Mouse (Mus musculus): ENCODE results near the gene Gm20219.
A peak's percentile ranks its signal among the peaks of the same experiment; 100 is the strongest.

The Gm20219 gene

DNA sequence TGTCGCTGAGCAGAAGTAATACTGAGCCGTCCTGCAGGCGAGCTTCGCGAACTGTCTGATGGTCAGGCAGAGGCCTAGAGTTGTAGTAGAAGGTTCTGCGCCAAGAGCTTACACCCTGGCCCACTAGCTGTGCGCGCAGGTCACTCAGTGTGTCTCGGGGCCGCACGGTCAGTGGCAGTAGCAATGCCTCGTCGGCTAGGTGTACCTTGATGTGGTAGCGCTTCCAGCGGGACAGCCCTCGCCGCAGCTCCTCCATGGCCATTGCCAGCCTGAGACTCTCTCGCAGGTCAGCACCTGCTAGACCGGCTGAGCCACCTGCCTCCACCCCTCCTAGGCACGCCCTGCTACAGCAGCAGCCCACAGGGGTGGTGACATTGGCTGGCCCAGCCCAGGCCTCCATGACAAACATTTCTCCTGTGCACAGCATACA is at the start of gene Gm20219:
Gm20219 (minus strand) TSS at position 266 of the 430 bp plus-strand sequence.
- DNase-seq (ENCODE audit: low spot score in 2 of 2): no peak

DNA sequence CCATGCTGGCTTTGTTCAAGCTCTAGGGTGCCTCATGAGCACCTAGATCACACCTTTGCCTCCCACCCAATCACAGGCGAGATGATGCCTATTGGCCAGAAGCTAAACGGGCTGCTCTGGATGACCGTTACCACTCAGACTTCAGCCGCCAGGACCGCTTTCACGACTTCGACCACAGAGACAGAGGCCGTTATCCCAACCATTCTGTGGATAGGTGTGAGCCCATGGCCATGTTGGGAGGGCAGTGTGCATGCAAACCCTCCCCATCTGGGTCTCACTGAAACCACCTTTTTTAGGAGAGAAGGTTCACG is 49.8 kb upstream of the Gm20219 start:
- no peak for DNase-seq (ENCODE audit: low spot score in 2 of 2)

DNA sequence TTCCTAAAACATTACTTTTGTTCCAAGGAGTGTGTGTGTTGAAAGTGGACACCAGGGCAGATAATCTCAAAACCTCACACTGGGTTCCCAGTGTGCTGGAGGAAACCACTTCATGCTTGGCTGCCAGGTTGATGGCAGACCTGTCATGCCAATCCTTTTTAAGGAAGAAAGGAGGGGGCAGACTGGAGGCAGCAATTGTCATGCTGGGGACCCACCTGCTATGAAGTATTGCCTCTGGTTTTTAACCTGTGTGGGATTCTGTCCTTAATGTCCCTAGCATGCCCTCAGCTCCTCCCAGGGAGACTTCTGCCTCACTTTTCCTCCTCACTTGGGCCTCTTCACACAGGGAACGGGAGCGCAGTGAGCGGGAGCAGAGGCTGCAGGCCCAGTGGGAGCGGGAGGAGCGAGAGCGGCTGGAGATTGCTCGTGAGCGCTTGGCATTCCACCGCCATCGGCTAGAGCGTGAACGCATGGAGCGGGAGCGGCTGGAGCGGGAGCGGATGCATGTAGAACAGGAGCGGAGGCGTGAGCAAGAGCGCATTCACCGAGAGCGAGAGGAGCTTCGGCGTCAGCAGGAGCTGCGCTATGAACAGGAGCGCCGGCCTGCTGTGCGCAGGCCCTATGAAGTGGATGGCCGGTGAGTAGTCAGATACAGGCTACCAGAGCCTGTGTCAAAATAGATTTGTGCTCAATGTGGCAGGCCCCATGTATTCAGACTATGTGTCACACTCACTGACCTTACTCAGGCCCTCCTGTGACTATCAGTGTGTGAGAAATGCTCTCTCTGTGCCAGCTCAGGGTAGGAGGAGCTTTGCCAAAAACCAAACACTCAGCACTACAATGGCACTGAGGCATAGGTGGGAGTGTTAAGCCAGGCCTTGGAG is 49.2 kb upstream of the Gm20219 start:
- DNase-seq (ENCODE audit: low spot score in 2 of 2): no peak

DNA sequence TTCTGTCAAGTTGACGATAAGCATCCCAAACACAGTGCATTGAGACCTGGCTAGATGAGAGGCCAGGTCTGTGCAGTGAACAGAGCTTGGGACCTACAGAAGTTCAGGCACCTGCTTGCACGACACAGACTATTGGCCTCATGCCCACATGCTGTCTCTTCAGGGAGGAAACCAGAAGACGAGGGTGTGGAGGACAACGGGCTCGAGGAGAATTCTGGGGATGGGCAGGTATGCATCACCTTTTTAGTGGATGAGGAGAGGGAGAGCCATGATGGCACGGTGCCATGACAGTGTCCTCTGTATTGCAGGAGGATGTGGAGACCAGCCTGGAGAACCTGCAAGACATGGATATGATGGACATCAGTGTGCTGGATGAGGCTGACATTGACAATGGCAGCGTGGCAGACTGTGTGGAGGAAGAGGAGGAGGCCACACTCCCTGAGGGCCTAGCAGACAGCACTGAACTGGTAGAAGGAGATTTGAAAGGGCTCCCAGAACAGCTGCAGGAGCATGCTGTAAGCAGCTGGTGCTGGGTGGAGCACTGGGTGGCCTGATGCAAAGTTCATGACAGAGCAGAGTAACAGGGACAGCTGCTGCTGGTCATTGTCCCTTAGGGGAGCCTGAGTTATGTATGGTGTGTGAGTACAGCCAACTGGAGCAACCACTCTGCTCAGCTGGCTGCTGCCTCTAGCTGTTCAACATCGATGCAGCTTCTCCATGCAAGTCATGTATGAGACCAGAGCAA is 39.5 kb upstream of the Gm20219 start:
- DNase-seq (ENCODE audit: low spot score in 2 of 2): no peak

DNA sequence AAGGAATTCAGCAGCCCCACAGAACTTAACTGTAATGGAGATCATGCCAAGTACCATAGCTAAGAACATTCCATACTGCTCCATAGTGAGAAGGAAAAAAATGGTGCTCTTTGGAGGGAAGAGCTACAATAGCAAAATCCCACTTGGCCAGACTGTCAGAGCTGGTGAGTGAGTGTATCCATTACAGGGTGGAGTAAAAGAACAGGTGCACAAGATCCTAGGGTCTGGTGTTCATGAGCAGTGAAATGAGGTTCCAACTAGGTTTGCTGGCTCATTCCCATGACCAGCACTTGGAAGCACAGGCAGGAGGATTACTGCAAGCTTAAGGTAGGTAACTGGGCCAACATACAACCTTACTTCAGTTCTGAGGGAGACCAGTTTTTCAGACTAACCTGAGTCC is 38.4 kb upstream of the Gm20219 start:
- DNase-seq (ENCODE audit: low spot score in 2 of 2): no peak

DNA sequence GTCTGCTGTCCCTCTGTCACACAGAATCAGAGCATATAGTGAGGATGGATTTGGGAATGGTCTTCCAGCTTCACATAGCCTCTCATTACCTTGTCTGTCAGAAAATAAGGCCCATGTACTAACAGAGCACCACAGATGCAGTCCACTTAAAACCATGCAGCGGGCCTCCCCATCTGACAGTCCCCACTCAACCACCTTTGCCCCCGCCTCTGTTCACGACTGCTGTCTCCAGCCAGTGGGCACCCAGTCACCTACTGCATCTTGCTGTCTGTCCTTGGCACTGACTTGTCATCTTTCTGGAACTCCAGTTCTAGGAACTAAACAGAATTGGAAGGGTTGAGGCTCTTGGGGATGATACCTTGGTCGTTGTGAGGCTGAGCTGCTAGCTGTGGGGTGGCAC is 34.7 kb upstream of the Gm20219 start:
- no peak for DNase-seq (ENCODE audit: low spot score in 2 of 2)

DNA sequence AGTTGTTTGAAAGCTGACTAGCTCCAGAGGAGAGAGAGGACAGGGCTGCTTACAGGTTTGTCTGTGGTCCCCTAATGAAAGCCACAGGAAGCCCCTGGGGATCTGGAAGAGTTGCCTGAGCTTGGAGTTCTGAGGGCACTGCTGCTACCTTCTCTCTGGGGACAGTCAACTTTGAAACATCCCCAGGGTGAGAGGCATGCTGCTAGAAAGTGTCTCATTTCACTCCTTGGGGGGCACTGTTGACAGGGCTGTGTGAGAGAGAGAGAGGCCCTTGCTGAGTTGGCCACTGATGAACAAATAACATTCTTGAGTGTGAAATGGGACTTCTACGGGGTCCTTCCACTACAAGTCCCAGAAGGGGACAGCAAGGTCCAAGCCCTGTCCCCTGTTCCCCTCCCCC is 33.6 kb upstream of the Gm20219 start:
- no peak for DNase-seq (ENCODE audit: low spot score in 2 of 2)

DNA sequence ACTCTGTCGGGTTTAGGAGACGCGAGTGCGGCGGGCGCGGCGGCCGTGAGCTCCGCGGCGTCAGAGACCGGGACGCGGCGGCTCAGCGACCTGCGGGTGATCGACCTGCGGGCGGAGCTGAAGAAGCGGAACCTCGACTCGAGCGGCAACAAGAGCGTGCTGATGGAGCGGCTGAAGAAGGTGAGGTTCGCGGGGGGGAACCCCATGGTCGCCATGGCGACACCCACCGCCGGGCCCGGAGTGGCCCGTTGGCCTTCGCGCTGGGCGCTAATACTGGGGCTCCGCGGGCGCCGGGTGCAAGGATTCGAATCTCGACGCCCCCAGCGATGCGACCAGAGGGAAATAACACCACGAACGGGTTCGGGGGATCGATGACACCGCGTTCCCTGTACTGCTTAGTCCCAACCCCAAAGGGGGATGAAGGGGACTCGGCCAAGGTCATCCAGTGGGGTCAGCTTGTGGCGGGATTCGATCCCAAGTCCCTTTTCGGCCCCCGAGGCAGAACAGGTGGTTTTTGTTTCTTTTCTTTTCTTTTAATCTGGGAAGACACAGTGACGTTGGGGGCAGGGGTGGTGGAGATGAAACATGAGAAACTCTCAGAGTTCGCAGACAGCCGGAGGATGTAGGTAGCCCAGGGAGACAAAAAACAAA is 31.1 kb upstream of the Gm20219 start:
- peak; percentile 62 to 85 for DNase-seq (ENCODE audit: low spot score in 2 of 2)

DNA sequence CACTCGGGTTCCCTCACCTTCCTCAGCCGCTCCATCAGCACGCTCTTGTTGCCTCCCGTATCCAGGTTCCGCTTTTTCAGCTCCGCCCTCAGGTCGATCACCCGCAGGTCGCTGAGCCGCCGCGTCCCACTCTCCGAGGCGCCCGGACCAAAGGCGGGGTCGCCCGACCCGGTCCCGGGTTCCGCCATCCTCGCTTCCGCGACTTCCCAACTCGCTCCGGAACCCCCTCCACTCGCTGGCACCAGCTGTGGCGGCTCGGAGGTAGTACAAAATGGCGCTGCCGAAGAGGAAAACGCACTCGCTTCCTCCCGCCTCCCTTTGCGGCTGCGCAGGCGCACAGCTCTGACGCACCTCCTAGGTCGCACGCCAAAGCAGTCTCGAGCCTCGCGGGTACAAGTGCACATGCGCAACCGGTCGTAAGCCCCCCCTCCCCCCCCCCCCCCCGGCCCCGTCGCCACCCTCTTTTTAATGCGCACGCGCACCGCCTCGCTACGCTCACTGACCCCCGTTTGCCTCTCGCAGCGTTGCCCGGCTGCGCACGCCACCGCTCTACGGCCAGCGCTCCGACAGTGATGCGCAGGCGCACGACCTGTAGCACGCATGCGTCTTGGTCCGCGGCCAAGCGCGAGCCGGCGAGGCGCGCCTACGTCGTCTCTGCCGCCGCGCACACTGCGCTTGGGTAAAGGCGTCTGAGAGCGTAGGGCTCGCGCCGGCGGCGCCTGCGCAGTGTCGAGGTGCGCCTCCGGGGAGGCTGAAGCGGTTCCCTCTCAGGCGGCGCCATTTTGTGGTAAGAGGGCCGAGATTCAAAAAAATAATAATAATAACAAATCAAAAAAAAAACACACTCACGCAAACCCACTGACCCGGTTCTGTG is 30.3 kb upstream of the Gm20219 start, which contains the start of the genes Safb2 and Safb:
Safb2 (minus strand) TSS at position 329 of the 874 bp plus-strand sequence.
Safb (plus strand) TSS at position 569 of the 874 bp plus-strand sequence.
- peak; percentile 99 for DNase-seq (ENCODE audit: low spot score in 2 of 2)

DNA sequence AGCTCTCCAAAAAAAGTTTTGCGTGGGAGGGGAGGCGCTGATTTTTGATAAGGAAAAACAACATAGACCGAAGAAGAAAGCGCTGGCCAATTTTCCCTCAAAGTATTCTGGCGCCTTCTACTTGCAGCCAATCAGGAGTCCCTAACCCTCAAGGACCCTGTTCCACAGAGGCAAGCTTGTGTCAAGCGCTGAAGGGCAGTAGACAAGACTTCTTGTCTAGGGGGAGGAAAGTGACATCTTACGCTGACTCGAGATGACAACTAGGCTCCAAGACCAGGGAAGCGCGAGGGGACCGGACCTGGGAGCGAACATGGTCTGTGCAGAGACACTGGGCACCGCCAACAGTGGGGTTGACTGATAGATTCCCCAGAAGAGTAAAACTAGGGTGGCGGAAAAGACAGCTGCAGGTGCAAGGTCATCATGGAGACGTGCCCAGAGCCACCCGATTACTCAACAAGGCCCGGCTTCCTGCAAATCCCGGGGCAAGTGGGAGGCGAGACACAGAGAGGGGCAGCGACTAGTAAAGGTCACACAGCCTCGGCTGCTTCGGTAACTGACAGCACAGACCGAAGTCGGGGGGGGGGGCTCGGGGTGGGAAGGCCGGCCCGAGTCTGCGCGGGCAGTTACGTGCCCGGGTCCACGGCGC is 29.5 kb upstream of the Gm20219 start:
- DNase-seq (ENCODE audit: low spot score in 2 of 2): peak; percentile 54 to 75

DNA sequence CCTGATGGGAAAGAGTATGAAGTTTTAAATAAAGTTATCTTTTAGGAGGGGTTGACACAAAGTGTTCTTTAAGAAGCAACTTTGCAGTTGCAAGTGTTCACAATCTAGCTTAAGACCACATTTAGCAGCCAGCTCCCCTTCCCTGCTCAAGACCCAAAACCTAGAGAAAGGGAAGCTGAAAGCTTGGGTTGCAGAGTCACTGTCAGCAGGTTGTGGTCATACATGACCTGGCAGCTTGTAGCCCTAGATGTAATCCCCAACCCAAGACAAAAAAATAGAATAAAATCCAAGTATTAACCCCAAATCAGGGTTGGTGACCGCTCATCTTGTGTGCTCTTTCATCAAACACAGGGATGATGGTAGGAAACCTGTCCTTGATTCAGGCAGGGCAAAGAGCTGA is 28.9 kb upstream of the Gm20219 start:
- no peak for DNase-seq (ENCODE audit: low spot score in 2 of 2)

DNA sequence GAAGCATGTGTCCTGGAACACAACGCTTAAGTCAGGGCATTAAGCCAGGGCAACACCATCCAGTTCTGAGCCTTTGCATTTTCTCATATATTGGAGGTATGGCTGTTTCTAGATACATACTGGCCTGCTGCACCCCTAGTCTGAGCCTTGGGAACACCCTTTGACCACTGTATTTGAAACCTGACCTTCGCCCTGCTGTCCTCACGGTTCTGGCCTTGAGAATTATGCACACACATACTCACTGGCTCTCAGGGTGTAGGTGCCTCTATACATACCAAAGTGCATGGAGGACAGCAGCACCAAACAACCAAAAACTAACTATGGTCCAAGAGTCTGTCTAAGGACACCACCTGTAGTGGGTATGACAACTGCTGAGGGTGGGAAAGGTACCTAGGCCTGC is 18.8 kb upstream of the Gm20219 start:
- DNase-seq (ENCODE audit: low spot score in 2 of 2): no peak

DNA sequence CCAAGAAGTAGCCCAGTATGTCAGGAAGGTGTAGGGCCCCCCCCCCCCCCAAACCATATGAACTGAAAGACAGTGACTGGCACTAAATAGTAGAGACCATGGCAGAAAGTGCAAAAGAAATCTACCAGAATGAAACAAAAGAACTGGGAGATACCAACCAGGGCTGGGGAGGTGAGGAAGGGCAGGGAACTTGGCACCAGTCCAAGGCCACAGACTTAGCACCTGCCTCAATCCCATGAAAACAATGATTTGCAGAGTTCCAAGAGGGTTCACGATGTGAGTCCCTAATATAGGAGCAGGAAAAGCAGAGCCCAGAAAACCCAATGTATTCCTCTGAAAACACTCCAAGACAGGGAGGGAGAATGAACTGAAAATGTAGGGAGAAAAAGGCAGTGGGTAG is 18.0 kb upstream of the Gm20219 start:
- DNase-seq (ENCODE audit: low spot score in 2 of 2): no peak

DNA sequence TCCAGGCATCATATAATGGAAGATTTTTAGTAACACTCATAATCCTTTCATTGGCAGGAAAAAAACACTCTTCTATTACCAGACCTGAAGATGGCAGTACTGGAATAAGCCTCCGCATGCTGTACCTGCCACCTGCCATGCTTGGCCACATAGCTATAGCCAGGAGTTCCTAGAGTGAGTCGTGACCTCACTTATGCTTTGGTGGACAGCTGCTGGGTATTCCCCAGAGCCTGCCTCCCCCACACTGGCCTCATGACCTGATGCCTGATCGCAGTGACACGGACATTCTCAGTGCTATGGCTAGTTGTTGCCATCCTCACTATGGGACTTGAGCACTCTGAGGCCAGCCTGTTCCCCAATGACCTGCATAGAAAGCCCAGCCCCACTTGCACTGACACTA is 16.1 kb upstream of the Gm20219 start:
- DNase-seq (ENCODE audit: low spot score in 2 of 2): no peak

DNA sequence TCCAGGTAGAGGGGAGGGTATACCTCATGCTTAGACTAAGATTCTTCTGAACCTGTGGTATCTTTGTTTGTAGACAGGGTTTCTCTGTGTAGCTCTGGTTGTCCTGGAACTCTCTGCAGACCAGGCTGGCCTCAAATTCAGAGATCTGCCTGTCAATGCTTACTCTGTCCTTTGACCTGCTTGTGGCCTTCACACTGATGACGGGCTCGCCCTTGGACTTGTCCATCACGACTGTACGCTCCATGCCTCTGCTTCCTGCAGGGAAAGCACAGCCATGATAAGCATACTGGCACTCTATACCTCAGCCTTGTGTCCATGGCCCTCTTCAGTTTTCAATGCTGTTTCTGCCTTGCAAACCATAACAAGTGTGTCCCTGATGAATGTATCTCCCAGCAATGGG is 13.2 kb upstream of the Gm20219 start:
- DNase-seq (ENCODE audit: low spot score in 2 of 2): no peak

DNA sequence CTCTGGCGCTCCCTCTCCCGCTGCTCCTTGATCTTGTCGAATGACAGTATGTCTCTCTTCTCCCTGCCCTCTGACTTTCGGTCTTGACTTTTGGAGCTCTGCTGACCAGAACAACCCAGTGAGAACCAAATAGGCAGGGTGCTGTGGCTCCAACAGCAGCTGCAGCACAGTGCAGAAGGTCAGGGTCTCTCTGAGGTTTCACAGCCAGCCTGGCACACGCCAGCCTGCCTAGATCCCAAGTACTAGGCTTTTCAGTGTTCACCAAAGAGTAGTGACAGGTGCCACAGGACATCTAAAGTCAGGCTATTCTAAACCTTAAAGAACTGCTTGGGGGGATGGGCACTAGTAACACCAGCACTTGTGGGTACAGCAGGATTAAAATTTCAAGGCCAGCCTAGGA is 12.7 kb upstream of the Gm20219 start:
- DNase-seq (ENCODE audit: low spot score in 2 of 2): no peak

DNA sequence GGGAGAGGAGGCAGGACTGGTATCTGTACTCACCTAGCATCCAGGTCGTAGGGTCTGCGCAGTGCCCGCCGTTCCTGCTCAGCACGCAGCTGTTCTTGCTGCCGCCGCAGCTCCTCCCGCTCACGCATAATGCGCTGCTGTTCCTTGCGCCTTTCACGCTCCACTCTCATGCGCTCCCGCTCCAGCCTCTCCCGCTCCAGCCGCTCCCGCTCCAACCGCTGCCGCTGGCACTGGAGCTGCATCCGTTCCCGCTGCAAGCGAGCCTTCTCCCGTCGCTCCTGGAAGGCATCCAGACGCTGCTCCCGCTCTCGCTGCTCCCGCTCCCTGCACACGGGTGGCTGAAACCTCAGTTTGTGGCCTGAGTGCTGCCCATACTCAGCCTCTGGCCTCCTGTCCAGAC is 12.1 kb upstream of the Gm20219 start:
- DNase-seq (ENCODE audit: low spot score in 2 of 2): no peak

DNA sequence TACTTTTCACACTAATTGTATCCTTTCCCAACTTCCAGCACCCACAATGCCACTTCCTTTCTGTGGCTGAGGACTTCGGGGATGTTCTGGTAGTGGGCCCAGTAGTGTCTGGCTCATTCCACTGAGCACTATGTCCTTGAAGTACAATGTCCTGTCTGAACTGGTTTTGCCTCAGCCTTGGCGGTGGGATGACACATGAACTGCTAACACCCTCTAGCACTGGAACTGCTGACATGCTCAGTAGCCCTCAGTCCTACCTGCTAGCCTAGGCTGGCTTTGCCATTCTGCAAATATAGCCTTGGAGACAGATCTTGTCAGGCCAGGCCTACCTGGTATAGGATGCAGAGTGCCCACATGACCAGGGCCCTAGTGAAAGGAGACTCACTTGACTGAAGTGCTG is 7.7 kb upstream of the Gm20219 start:
- DNase-seq (ENCODE audit: low spot score in 2 of 2): no peak

DNA sequence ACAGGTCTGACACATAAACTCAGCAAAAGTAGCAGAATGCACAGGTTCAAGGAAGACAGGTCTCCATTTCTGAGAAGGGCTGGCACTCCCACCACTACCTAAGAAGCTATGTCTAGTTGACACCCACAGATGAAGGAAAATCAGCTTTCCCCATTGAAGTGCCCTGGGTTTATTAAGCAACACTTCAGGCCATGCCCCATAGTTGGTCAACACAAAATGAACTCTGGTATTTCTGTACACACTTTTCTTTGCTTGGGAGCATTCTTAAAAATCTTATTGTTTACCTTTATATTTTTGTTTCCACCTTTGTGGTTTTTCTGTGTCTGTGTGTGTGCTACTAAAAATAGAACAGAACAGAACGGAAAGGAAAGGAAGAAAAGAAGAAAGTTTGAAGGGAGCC is 5.9 kb upstream of the Gm20219 start:
- DNase-seq (ENCODE audit: low spot score in 2 of 2): no peak

DNA sequence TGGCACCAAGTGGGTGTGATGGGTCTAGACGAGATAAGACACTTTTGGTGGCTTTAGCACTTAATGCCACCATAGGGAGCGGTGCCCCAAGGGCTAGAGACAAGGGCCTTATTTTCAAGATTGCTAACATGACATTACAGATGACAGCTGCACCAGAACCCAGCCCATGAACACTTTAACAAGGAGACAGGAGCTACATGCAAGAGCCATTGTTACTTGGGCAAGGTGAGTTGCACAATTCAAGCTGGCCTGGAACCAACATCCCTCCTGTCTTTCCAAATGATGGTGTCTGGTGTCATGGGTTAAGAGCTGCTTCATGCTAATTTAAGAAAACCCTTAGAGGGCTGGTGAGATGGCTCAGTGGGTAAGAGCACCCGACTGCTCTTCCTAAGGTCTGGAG is 5.2 kb upstream of the Gm20219 start:
- DNase-seq (ENCODE audit: low spot score in 2 of 2): no peak

DNA sequence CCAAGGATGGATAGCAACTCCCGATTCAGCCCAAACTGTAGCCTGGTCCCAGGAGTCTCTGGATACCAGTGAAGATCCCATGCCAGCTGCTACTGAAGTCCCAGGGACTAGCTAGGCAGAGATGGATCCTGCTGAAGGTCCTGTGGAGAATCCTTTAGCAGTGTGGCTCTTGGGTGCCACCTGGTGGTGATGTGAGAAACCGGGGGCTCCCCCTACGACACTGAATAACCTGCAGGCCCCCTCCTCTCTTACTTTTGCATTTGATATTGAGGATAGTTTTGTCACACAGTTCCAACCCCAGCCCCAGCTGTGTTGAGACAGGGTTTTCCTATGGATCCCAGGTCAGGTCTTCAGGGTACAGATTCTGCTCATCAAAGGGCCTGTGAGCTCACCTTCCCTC is 4.3 kb upstream of the Gm20219 start:
- peak; percentile 56 to 87 for DNase-seq (ENCODE audit: low spot score in 2 of 2)

Measured in spleen, postnatal 4 days (tissue).